Mouse (Mus musculus) right cerebral cortex, postnatal 36 days (tissue): Measurements from ENCODE around the gene Creb5.

ENCODE experiments used
- DNase-seq, 2 experiments: peaks; one replicate each; pipeline ENCODE4 v3.0.0; 2022; ENCODE audit warnings: low spot score in 2 of 2, mixed read lengths in 1 of 2

Creb5 gene

DNA sequence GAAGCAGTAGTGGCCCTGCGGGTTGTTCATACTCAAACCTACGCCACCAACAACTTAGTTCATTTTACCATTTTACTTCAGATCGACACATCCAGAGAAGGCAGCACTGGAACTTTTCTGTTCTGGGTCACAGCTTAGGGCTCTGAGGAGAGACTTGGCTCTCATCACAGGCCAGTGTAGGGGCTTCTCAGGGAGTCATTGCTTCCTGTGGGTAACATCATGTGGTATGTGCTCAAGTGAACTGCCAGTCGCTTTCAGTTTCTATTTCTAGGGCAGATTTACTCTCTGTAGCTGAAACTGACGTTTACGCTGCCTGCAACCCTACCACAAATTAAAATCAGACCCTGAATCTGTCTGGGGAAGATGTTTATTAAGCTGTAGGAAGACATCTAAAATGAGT, 302.7 kb downstream of the Creb5 start:
- no peak for DNase-seq

DNA sequence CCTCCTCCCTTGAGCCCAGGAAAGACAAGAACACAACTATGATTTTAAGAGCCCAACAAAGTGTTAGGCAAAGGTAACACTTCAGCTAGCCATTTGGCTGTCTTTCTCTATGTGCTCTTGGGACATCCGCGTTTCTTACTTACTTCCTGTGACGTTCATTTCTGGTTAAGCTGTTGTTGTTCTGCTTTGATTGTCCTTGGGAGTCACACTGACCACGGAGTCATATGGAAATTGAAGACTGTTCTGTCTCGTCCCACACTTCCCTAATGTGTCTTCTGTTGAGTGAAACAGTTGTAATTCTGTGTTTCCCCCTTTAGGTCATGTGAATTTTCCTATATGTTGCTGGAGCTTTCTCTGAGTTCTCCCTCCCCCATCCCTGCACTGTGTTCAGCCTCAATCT, 305.2 kb downstream of the Creb5 start:
- no peak for DNase-seq

DNA sequence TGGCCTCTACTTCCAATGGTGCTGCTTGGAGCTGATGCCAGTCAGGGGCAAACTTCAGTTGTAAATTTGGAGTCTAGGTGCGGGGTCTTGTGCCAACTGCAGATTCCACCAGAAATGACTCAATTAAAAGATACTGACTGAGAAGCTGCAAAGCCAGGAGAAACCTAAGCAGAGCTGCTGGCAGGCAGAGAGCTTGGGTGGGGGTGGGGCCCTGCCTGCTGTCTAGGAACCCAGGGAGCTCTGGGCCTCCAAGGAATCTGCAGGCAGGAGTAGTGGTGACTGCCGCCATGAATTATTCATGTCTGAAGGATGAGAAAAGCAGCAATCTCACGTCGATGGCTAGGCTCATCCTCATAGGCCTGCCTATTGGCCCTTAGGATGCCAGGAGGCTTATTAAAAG, 306.5 kb downstream of the Creb5 start:
- no peak for DNase-seq

DNA sequence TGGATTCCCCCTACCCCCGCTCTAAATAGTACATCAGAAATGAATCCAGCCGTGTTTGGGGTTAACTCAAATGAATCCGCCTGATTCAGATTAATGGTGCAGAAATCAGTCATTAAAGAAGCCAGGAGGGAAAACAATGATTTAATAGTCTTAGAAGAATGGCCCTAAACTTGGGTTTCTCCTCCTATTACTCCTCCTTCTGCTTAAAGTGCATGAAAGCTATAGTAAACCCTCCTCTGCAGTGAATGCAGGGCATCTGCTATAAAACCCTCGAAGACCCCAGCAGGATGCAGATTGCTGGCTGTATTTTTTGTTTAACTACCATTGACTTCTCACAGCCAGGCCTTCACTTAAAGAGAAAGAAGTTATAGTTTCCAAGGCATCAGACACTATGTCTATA, 307.2 kb downstream of the Creb5 start:
- DNase-seq = no peak

DNA sequence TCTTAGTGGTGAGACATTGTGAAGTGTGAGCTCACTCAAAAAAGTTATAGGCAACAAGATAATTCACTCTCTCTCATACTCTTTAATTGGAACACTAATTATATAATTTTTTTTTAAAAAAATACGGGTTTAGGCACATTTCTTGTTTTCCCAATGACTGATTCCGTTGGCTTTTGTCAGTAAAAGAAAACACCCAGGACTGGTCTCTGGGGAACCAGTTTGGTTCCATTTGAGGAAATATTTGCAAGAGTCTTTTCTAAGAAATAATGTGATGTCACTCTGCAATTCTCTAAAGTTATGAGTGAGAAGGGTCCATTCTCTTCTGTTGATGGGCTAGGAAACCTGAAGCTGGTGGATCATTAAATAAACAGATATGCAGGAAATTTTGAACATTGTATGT, 309.3 kb downstream of the Creb5 start:
- DNase-seq = no peak

DNA sequence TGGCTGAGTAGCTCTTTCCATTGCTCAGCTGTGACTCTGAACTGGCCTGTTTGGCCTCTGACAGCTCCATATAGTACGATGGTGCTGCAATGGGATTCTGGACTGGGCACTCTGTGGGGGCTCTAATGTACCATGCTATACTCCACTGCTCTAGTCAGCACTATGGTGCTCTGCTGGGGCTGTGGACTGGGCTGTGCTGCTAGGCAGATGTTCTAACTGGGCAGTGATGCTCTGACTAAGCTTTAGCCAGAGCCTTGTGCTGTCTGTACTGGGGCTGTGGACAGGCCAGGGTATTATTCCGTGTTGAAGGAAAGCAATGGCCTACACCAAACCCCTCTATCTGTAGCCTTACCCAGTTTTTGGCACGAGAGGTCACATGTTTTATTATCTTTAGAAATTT, 316.0 kb downstream of the Creb5 start:
- no peak for DNase-seq

DNA sequence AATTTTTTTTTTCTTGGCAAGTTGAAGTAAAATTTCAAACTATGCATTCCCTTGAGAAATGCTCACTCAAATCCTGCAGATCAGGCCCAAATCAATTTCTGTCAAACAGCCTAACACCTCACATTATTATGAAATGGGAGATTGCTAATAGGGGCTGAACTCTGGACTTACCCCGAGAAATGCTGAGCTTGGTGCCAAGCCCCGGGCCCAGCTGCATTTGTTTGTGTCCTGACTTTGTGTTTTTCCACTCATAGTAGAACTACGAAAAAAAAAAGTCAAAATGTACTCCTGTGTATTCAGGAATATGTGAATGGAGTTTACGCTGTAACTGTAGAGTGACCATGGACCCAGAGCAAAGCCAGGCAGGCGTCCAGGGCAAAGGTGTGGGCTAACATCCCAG, 316.6 kb downstream of the Creb5 start:
- no peak for DNase-seq

DNA sequence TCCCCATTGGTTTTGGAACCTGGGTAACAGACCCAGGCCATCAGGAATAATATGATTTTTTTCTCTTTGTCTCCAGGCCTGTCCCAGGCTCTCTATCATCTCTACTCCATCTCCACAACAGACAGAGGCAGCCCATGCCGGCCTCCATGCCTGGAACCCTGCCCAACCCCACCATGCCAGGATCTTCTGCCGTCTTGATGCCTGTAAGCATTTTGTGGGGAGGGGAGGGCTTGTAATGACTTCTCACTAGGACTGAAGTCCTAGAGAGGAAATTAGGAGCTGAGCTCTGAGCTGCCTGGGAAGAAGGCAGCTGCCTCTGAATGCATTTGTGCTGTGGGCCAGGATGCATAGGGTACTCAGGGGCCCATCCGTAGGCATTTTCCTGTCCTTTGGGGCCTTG, 317.3 kb downstream of the Creb5 start:
- no peak for DNase-seq

DNA sequence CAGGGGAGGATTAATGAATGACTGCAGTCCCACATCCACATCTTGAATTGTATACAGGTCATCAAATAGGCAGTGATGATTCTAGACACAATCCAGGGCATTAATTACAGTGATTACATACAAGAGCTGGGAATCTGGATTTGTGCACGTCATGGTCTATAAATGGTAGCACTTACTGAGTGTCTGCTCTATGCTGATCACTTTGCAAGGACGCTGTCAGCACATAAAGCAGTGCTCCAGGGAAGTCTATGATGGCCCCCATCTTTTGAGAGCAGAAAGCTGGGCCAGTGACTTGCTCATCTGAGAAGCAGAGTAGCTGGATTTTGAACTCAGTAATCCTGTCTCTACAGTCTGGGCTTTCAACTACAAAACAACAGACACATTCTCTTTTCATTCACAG, 318.1 kb downstream of the Creb5 start:
- no peak for DNase-seq

DNA sequence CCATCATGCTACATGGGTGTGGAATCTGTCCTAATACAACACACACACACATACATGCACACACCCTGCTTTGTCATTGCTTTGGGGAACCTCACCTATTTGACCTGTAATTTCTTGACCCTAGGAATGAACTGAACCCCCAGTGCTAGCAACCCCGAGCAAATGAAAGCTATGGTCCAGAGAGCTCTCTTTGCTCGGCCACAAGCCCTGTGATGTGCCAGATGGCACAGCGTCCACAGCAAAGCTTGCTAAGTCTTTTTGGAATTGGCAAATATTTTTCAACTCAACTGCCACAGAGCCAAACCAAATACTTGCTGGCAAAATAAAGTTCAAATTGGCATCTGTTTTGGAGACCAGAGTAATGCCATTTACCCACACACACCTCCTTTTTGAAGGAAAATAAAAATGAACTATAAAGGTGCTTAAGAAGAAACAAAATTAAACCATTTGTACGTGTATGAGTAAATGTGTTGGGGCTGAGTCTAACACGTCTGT, 324.4 kb downstream of the Creb5 start:
- no peak for DNase-seq

DNA sequence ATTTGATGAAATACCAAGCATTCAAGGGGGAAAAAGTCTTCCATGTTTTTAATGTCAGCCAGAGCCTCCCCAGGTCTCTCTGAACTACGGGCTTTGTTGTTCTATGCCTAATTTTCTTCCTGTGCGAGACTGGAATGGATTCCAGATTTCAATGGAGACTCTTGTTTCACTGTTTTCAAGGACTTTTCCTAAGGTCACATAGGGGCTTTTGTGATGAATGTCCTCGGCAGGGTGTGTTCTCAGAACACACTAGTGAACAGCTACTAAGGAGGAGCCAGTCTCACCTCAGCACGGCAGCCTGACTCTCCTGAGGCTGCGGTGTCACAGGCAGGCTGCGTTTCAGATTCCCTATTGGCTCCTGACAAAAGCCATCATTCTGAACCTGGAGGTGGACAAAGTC, 325.6 kb downstream of the Creb5 start:
- no peak for DNase-seq

DNA sequence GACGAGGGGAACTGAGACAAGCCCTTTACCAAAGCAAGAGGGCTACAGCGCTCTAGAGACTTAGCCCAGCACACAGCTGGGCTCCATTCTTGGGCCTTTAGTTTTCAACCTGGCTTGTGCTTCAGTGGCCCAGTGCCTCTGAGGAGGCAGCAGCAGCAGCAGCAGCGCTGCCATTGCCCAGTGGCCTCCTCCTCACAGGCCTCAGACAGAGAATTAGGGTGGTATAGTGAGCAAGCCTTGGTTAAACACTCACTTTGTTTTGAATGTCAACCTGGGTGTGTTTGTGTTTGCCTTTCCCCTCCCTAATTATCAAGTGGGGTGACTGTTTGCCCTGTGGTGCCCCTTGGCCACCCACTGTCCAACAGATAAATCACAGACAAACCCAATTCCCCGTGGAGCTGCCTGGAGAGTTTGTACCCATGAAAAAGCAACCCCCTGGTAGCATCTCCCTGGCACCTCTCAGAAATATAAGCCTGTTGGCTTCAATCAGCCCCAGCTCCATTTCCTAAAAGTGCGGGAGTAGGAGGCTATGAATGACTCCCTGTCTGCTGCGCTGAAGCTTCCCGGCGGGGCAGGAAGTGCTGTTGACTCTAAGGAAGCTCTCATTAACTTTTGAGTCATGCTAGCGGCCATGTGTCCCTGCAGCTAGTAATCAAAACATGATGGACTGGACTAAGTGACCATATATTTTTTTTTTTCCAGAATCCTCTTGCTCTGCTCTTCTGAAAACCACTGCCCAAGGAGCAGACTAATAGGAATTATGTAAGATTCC, 328.6 kb downstream of the Creb5 start:
- no peak for DNase-seq

DNA sequence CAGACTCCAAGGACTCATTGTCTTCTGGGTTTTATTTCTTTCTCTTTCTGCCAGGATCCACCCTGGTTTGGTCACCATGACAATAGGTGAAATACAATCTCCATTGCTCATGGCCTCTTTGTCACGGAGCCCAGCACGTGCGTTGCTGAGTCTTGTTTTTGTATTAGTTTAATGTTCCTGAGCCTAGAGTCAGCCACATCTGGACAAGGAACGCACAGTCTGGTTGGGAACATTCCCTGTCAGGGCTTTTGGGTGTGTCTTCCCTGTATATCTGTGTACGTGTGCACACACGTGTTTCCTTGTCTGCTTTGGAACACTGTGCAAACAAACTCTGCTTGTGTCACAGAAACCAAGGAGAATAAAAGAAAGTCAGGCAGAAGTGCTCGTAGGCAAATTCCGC, 331.1 kb downstream of the Creb5 start:
- no peak for DNase-seq

DNA sequence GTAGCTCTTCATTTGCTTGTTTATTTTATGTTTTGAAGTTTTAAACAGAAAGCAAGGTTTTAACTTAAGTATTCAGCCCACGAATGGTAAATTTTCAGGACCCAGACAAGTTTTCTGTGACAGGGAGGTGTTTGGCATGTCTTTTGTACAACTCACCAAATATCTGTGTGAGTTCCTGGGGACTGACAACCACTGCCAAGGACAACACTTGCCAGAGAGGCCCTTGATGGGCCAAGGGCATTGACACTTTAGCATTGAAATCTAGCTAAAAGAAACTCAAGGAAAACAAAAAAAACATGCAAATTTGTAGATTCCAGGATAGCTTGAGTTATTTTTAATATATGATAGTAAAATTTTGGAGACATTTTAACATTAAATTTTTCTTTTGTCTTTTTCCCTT, 332.6 kb downstream of the Creb5 start:
- no peak for DNase-seq

DNA sequence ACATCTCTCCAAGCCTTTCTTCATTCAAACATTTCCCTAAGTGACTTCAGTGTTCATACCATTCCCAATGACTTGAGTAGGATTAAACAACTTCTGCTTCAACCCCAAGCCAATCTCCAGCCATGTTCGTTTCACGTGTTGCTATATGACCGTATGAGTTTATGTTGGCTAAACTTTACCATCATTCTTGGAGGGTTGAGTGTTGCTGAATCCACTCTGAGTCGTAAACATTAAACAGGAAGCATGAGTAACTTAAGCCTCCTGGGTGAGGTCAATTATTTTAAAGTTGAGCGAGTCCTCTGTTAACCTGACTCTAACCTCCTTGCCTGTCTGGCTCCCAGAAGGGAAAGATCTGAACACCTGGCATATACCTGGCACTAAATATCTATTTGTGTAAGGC, 334.2 kb downstream of the Creb5 start:
- DNase-seq = no peak

DNA sequence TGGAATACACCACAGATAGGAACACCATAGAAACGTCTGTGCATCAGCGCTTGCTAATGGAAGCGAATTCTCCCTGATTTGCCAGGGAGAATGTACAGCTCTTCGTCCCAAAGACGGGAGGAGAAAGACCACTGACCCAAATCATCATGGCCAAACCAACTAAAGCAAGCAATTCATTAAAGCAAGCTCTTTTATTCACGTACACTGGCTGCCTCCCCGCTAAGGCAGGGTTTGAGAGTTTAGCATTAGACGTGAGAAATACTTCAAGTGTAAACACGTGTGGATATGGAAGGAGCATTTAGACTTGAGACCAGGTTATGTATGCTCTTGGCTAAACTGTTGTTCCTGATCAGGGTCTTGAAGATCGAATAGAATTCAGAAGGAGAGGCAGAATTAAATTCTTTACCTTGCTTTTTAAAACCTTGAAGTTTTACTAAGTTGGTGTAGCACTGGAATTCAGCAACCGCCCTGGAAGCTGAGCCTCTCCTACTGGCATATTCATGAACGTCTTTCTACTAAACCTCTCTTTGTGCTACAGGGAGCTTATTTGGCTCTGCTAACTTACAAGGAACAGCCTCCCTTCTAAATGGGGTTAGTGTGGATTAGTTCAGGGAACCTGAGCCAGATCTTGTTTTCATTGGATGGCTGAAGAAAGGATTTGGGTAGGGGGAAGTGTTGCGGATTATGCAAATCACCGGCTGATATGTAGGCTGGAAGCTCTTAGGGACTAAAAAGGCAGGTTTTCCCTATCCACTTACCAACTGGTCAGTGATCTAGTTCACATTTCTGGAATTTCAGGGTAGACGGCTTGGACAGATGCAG, 337.6 kb downstream of the Creb5 start:
- DNase-seq = no peak

DNA sequence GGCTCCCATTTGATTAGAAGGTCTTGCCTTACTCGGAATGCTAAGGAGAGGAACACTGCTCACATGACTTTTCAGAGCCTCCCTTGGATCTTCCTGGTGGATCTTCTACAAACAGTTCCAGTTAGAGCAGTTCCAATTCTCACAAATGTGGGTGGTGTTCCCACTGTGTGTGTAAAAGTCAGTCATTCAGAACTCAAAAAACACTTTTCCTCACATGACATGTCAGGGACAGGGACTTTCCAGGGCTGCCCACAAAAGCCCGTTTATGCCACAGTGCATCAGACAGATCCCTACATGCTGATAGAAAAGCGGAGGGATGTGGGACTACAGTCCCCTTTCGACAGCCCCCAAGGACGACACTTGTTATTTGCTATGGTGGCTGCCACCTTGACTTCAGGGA, 339.0 kb downstream of the Creb5 start:
- DNase-seq = no peak

DNA sequence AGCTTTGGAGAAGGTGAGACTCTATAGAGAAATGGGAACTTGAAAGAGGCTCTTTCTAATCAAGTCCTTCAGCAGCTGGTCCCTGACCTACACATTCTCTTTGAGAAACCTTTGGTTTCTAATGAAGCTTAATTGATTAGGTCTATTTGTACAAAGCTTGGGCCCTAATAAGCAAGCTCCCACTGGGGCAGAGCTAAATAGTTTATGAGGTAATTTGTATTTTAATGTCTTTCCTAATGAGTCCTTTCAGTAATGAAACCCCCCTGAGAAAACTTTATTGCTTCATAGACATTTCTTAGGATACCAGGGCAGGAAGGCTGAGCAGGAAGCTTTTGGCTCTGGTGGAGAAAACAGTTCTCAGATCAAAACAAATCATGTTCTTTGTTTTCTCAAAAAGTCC, 341.6 kb downstream of the Creb5 start:
- no peak for DNase-seq

DNA sequence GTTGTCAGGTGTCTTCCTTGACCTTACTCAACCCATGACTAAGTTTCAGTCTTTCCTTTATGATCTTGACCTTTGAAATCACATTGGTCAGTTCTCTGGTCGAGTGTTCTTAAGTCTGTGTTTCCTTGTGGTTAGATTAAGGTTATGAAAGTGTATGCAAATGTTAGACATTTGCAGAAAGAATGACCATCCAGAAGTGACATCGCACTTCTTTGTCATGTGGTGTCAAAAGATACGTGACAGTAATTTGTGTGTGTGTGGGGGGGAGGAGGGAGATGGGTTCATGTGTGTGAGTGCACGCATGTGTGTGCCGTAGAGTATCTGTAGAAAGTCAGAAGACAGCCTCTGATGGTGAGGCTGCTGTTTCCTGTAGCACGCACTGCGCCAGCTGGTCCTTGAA, 348.4 kb downstream of the Creb5 start:
- no peak for DNase-seq

DNA sequence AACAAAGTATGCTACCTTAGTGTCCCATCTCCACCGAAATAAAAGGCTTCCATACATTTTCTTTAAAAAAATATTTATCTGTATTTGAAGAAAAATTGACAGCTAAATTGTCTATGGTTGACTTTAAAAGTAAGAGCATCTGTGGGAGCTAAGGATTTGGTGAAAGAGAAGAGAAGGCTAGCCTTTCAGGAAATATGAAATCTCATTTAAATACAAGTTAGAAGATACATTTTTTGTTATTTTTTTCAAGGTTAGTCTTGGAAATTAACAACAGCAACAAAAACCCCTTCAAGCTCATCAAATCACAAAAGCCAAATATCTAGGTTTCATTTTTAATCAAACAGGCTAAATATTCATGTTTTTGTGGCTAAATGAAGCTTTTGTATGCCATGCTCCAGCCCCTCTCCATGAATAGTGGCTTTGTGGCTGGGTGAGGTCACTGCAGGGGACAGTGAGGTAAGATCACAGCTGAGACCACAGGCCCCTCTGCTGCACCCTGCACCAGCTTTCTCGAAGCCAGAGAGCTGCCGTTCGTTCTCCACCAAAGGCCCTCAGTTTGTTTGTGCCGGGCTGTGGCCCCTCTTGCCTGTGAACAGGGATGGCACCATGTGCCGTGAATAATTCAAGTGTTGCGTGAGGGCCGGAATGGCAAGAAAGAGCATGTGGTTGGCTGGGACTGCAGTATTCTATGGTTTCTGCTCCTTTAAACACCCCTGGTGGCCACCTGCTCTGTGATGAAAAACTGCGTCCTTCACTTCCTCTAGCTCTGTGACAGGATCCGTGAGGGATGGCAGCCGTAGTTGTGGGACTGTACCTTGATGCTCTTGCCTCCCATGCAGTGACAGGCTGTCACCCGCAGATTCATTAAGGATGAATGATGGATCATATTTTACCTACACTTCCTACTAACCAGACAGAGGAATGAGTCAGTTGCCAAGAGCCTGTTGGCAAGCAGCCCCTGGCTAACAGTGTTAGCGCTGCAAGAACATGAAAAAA, 350.6 kb downstream of the Creb5 start:
- peak; percentile 7 to 14 for DNase-seq

DNA sequence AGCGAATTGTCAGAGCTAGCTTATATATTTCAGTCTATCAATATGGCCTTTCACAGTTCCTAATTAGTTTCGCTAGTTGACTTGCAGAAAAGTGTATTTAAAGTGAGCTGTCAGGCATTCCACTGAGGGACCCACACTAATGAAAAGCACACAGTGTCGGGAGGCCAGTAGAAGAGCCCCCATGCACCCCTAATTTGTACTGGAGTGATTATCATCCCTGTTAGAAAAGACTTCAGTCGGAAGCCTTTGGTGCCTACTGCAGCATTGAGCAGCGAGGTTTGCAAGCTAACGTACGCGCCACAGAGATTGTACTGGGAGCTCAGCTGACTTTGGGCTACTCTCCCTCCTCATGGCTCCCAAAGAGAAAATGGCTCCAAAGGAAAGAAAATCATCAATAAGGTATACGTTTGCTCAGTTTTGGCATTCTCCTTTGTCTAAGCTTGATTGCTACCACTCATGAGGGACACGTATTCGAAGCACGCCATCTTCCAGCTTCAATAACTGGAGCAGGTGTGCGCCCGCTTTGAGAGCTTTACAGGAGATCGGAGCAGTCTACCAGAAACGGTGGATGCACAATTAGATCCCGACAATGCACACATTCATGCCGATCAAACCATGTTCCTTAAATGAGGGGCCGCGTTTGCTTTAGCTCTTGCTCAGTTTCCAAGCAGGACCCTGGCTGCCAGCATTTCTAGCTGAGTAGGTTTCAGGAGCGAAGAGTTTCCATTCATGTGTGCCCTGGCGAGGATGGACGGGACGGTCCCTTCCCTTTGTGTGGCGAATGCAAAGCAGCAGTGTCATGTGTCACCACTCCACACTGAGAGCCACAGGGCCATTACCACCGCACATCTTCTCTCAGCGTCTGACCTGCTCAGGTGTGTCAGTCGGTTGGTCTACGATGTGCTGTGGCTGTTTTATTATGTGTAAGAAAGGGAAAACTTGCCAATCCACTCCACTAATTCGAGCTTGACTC, 354.8 kb downstream of the Creb5 start:
- DNase-seq = no peak
